In the genomic region with DNA sequence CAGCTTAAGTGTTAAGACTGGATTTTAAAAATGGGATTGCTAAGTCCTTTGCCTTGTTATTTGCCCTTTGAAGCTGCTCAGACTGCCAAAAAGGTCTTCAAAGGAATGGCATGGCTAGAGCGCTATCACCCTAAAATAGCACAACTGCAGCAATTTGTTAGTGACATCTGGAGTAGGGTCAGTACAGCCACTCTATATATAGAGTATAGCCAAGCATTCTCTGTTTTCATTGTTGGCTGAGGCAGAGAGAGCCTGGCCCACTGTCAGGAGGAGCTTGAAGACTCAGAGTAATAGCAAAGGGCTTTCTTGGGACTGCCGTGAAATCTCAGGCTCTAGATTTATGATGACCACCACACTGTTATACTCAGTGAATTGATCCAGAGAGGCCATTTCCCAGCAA, we compare ENCODE assay signal across 21 mouse cellular contexts.
DNase-seq lines count a peak whose midpoint lies in the region; ATAC-seq and TF ChIP-seq lines count a peak whose summit lies in the region.
"Had no signal": no experiment of that assay in that cellular context is flagged by ENCODE, and none has a peak within 500 bp of the region (broad histone marks: within the 10 kb centered on the region; RNA-seq: fewer than 3 reads in every experiment).

No protein-coding gene starts in this region.

- 69% methylated on average over 2 of the region's 2 CpGs for WGBS in kidney, adult 2 months
- WGBS in heart, embryonic 15.5 days: 51% methylated on average over 2 of the region's 2 CpGs
- 84% methylated on average over 2 of the region's 2 CpGs for WGBS in hindbrain, embryonic 13.5 days
- WGBS in hindbrain, embryonic 12.5 days: 91% methylated on average over 2 of the region's 2 CpGs

- H3K4me3 ChIP-seq in kidney, adult 2 months (ENCODE audit: insufficient read depth, low read depth, low read length): no peak overlapping the region
- H3K4me3 ChIP-seq in heart, embryonic 15.5 days: no peak overlapping the region
- no peak overlapping the region for H3K4me3 ChIP-seq in hindbrain, embryonic 13.5 days
- H3K4me3 ChIP-seq in hindbrain, embryonic 12.5 days: no peak overlapping the region
- H3K4me3 ChIP-seq: embryonic facial prominence, embryonic 10.5 days; forebrain, embryonic 12.5 days; hindbrain, embryonic 15.5 days; intestine, embryonic 15.5 days; limb, embryonic 12.5 days; liver, embryonic 12.5 days; lung, embryonic 15.5 days; midbrain, embryonic 15.5 days; neural tube, embryonic 15.5 days; stomach, embryonic 15.5 days had no signal

- H3K36me3 ChIP-seq in kidney, adult 2 months (ENCODE audit: control insufficient read depth, insufficient read depth, low read length): no peaks in the 10 kb centered on the region
- no peaks in the 10 kb centered on the region for H3K36me3 ChIP-seq in heart, embryonic 15.5 days
- no peaks in the 10 kb centered on the region for H3K36me3 ChIP-seq in hindbrain, embryonic 13.5 days
- H3K36me3 ChIP-seq in hindbrain, embryonic 12.5 days: no peaks in the 10 kb centered on the region
- H3K36me3 ChIP-seq: embryonic facial prominence, embryonic 10.5 days; forebrain, embryonic 12.5 days; hindbrain, embryonic 15.5 days; intestine, embryonic 15.5 days; limb, embryonic 12.5 days; liver, embryonic 12.5 days; lung, embryonic 15.5 days; midbrain, embryonic 15.5 days; neural tube, embryonic 15.5 days; stomach, embryonic 15.5 days had no signal

- H3K27me3 ChIP-seq in kidney, adult 2 months (replicated peaks; ENCODE audit: control insufficient read depth, insufficient read depth, low read length): no peaks in the 10 kb centered on the region
- no peaks in the 10 kb centered on the region for H3K27me3 ChIP-seq in heart, embryonic 15.5 days
- no peaks in the 10 kb centered on the region for H3K27me3 ChIP-seq in hindbrain, embryonic 13.5 days
- H3K27me3 ChIP-seq in hindbrain, embryonic 12.5 days: no peaks in the 10 kb centered on the region
- H3K27me3 ChIP-seq: forebrain, embryonic 12.5 days; hindbrain, embryonic 15.5 days; intestine, embryonic 15.5 days; limb, embryonic 12.5 days; liver, embryonic 12.5 days; lung, embryonic 15.5 days; midbrain, embryonic 15.5 days; neural tube, embryonic 15.5 days; stomach, embryonic 15.5 days had no signal

- TF ChIP-seq CTCF in kidney, adult 2 months (conservative IDR thresholded peaks at IDR 0.05; ENCODE audit: insufficient read depth, insufficient read length, low read depth, low read length): no peak

- no peak for TF ChIP-seq POLR2A in kidney, adult 2 months (IDR thresholded peaks at IDR 0.05; ENCODE audit: low read depth, low read length)

- H3K27ac ChIP-seq in kidney, adult 2 months (ENCODE audit: insufficient read depth, low read depth, low read length): no peak overlapping the region
- H3K27ac ChIP-seq in heart, embryonic 15.5 days: peak overlapping the region; percentile 65
- H3K27ac ChIP-seq in hindbrain, embryonic 13.5 days: no peak overlapping the region
- no peak overlapping the region for H3K27ac ChIP-seq in hindbrain, embryonic 12.5 days
- H3K27ac ChIP-seq: embryonic facial prominence, embryonic 10.5 days; forebrain, embryonic 12.5 days; hindbrain, embryonic 15.5 days; intestine, embryonic 15.5 days; limb, embryonic 12.5 days; liver, embryonic 12.5 days; lung, embryonic 15.5 days; midbrain, embryonic 15.5 days; neural tube, embryonic 15.5 days; stomach, embryonic 15.5 days had no signal

- H3K4me2 ChIP-seq in heart, embryonic 15.5 days: no peak overlapping the region
- no peak overlapping the region for H3K4me2 ChIP-seq in hindbrain, embryonic 13.5 days
- H3K4me2 ChIP-seq in hindbrain, embryonic 12.5 days (replicated peaks): no peak overlapping the region
- H3K4me2 ChIP-seq: forebrain, embryonic 12.5 days; hindbrain, embryonic 15.5 days; intestine, embryonic 15.5 days; limb, embryonic 12.5 days; liver, embryonic 12.5 days; lung, embryonic 15.5 days; midbrain, embryonic 15.5 days; neural tube, embryonic 15.5 days; stomach, embryonic 15.5 days had no signal

- 0 out of 2 replicates have a peak, but pooled peaks have one; percentile 47 for ATAC-seq in heart, embryonic 15.5 days (replicated peaks; ENCODE audit: insufficient number of reproducible peaks, insufficient read depth, low FRiP score, low read depth)
- ATAC-seq in hindbrain, embryonic 13.5 days (ENCODE audit: low FRiP score): no peak
- ATAC-seq in hindbrain, embryonic 12.5 days (ENCODE audit: low FRiP score): no peak
- ATAC-seq: intestine, embryonic 15.5 days; liver, embryonic 12.5 days; midbrain, embryonic 15.5 days had no signal

- intact Hi-C loops in gastrocnemius, postnatal 14 days (cut with DNase I; ENCODE audit: low total_unique reads): no loop called here

- H3K9ac ChIP-seq in heart, embryonic 15.5 days: no peak overlapping the region
- no peak overlapping the region for H3K9ac ChIP-seq in hindbrain, embryonic 13.5 days
- no peak overlapping the region for H3K9ac ChIP-seq in hindbrain, embryonic 12.5 days
- H3K9ac ChIP-seq: forebrain, embryonic 12.5 days; hindbrain, embryonic 15.5 days; intestine, embryonic 15.5 days; limb, embryonic 12.5 days; liver, embryonic 12.5 days; lung, embryonic 15.5 days; midbrain, embryonic 15.5 days; neural tube, embryonic 15.5 days; stomach, embryonic 15.5 days had no signal

- DNase-seq in kidney, postnatal 10 days: peak; percentile 16
- no peak for DNase-seq in kidney, adult 2 months
- peak; percentile 21 for DNase-seq in gastrocnemius, postnatal 14 days
- peak; percentile 31 for DNase-seq in heart, adult 8-10 months (ENCODE audit: low spot score)
- no peak for DNase-seq in urinary bladder, adult 2 months (ENCODE audit: low spot score)
- DNase-seq: B cell, adult 2 months; cerebellum, adult 9-10 months; right cerebral cortex, postnatal 14 days had no signal

- no peaks in the 10 kb centered on the region for H3K4me1 ChIP-seq in kidney, adult 2 months (ENCODE audit: control insufficient read depth, insufficient read depth, low read length)
- H3K4me1 ChIP-seq in heart, embryonic 15.5 days (replicated peaks): no peaks in the 10 kb centered on the region; the same call in 1 of the 2 replicates
- no peaks in the 10 kb centered on the region for H3K4me1 ChIP-seq in hindbrain, embryonic 13.5 days (replicated peaks)
- H3K4me1 ChIP-seq in hindbrain, embryonic 12.5 days: no peaks in the 10 kb centered on the region
- H3K4me1 ChIP-seq: embryonic facial prominence, embryonic 10.5 days; forebrain, embryonic 12.5 days; hindbrain, embryonic 15.5 days; intestine, embryonic 15.5 days; limb, embryonic 12.5 days; liver, embryonic 12.5 days; lung, embryonic 15.5 days; stomach, embryonic 15.5 days had no signal

- H3K9me3 ChIP-seq in heart, embryonic 15.5 days (replicated peaks): no peaks in the 10 kb centered on the region
- no peaks in the 10 kb centered on the region for H3K9me3 ChIP-seq in hindbrain, embryonic 13.5 days
- H3K9me3 ChIP-seq in hindbrain, embryonic 12.5 days (replicated peaks): no peaks in the 10 kb centered on the region
- H3K9me3 ChIP-seq: embryonic facial prominence, embryonic 10.5 days; forebrain, embryonic 12.5 days; hindbrain, embryonic 15.5 days; intestine, embryonic 15.5 days; limb, embryonic 12.5 days; liver, embryonic 12.5 days; lung, embryonic 15.5 days; midbrain, embryonic 15.5 days; neural tube, embryonic 15.5 days; stomach, embryonic 15.5 days had no signal

Comparison
In these comparisons a context has a peak if more than half of its experiments do, and no peak if none do; other contexts are left out.
1. DNase-seq: peak in kidney, postnatal 10 days (single experiment), gastrocnemius, postnatal 14 days (single experiment) and heart, adult 8-10 months (single experiment); none in kidney, adult 2 months (single experiment) and urinary bladder, adult 2 months (single experiment).